Mouse (Mus musculus) heart, embryonic 16.5 days (tissue): ENCODE measurements at regions not wholly inside any gene's neighbourhood (a gene's known extent, or its start where the extent isn't known, plus 50 kb on each side); places are given as distances from the start of the nearest gene placed in this dataset.

Experiments
- ATAC-seq: fragments of 200-750 bp; cut with Nextera tagmentation; replicated peaks from 2 replicates; pipeline ENCODE4 v1.8.0; 2017; ENCODE audit warnings: moderate number of reproducible peaks; ENCODE audit not compliant: insufficient read depth, low FRiP score; ENCODE audit errors: extremely low read depth
- H3K27ac ChIP-seq: fragments of 300-500 bp; sonication (generic); 2 replicates; pipeline ENCODE4 v1.5.1; 2014; ENCODE audit warnings: mild to moderate bottlenecking, low read length, control low read depth, moderate library complexity
- H3K27me3 ChIP-seq: fragments of 300-500 bp; sonication (generic); 2 replicates; pipeline ENCODE4 v1.6.1; 2014; ENCODE audit warnings: low read length, mixed read lengths; ENCODE audit not compliant: control insufficient read depth, insufficient read depth
- H3K36me3 ChIP-seq: fragments of 300-500 bp; sonication (generic); 2 replicates; pipeline ENCODE4 v1.6.1; 2014; ENCODE audit not compliant: control insufficient read depth, insufficient read depth
- H3K4me1 ChIP-seq: fragments of 300-500 bp; sonication (generic); 2 replicates; pipeline ENCODE4 v1.6.1; 2014; ENCODE audit warnings: low read length, mixed read lengths; ENCODE audit not compliant: control insufficient read depth, insufficient read depth
- H3K4me2 ChIP-seq: fragments of 300-500 bp; sonication (generic); 2 replicates; pipeline ENCODE4 v1.6.1; 2014; ENCODE audit warnings: low read depth, mild to moderate bottlenecking, control low read depth, low read length
- H3K4me3 ChIP-seq: fragments of 300-500 bp; sonication (generic); 2 replicates; pipeline ENCODE4 v1.5.1; 2014; ENCODE audit warnings: mild to moderate bottlenecking, control low read depth, low read length
- H3K9ac ChIP-seq: fragments of 300-500 bp; sonication (generic); 2 replicates; pipeline ENCODE4 v1.6.1; 2014; ENCODE audit warnings: low read length, control low read depth
- H3K9me3 ChIP-seq: fragments of 300-500 bp; sonication (generic); replicated peaks from 2 replicates; pipeline ENCODE4 v1.6.1; 2016; ENCODE audit warnings: low read length; ENCODE audit not compliant: control insufficient read depth
- WGBS: fragments of 180-500 bp; shearing (Covaris S2); extraction: QIAGEN DNeasy Blood & Tissue Kit; methylation state at CpG from one replicate; pipeline ENCODE4 v1.1.7; 2014; 5-methylcytosine and 5-hydroxymethylcytosine counted together

DNA sequence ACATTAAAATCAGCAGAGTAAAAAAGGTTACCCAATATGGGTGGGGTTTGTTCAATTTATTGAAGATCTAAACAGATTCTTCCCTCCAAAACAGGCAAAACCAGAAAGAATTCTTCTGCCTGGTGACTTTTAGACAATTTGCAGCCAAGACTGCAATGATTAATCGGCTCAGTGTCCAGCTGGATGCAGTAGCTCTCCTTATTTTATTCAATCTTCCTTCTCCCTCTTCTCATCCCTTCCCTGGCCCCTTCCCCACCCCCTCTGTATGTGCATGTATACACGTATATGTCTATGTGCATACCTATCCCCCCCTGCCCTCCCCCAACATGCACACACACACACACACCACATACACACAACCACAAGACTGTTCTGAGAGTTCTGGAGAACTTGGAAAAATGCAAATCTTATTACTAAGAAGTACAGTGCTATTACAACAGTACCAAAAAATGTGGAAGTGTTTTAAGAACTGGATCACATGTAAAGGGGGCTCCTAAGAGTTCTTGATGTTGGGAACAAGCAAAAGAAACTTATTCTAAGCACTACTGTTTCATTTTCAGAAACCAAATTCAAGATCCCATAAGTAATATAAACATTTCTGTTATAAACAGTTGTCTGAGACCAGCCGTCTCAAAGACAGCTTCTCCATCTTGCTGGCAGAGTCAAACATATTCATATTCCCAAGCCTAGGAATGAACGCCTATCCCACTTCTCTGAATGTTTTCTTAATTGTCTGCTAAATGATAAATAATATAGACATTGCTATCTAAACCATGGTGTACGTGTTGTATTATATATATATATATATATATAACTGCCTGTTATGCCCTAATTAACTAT lies 229.5 kb downstream of the Mreg start:
- no peak for ATAC-seq
- WGBS: 66% methylated on average over 5 of the region's 5 CpGs

DNA sequence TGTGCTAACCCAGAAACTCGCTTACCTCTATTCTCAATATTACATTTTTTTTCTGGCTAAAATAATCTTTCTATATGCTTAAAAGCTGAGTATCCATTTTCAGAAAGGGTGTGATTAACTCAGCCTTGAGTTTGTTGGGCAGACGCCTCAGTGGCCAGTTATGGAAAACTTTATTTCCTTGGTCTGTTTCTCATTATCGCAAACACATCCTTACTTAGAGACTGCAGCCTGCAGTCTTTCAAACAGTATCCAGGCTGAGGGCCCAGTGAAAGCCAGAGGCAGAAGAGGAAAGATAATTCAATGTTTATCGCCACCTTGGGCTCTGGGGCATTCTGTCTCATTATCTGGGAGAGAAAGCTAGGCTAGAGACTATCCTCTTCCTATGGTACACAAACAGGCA lies 231.5 kb downstream of the Mreg start:
- no peak for ATAC-seq
- Histone ChIP-seq H3K27me3 (no peaks in the 10 kb centered on the region), H3K36me3 (no peaks in the 10 kb centered on the region), H3K9ac (no peak overlapping the region), H3K4me2 (no peak overlapping the region), H3K4me1 (no peaks in the 10 kb centered on the region), H3K27ac (no peak overlapping the region), H3K9me3 (no peaks in the 10 kb centered on the region), H3K4me3 (no peak overlapping the region)
- 69% methylated on average over 4 of the region's 4 CpGs for WGBS

More for the DNA sequence above, 229.5 kb downstream of the Mreg start:
- H3K4me2 ChIP-seq: no peak overlapping the region
- no peak overlapping the region for H3K4me3 ChIP-seq
- no peaks in the 10 kb centered on the region for H3K36me3 ChIP-seq
- H3K4me1 ChIP-seq: no peaks in the 10 kb centered on the region
- H3K9me3 ChIP-seq: no peaks in the 10 kb centered on the region
- H3K9ac ChIP-seq: no peak overlapping the region
- no peaks in the 10 kb centered on the region for H3K27me3 ChIP-seq
- H3K27ac ChIP-seq: no peak overlapping the region

DNA sequence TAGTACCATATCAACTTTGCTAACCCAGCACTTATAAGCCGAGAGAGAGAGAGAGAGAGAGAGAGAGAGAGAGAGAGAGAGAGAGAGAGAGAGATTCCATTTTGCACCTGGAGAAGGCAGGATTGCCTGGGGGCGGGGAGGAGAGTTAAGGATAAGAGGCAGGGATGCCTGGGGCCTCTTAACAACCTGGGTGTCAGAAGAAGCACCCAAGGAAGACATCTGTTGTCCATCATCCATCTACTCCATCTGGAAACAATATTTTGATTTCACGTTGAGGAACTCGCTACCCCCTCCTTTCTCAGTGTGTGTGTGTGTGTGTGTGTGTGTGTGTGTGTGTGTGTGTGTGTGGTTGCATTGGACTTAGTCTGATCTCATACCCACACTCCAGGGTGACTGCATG lies 232.8 kb downstream of the Mreg start:
- no peaks in the 10 kb centered on the region for H3K36me3 ChIP-seq
- 65% methylated on average over 4 of the region's 4 CpGs for WGBS
- H3K4me2 ChIP-seq: no peak overlapping the region
- H3K27me3 ChIP-seq: no peaks in the 10 kb centered on the region
- no peak overlapping the region for H3K9ac ChIP-seq
- no peaks in the 10 kb centered on the region for H3K4me1 ChIP-seq
- ATAC-seq: no peak
- no peaks in the 10 kb centered on the region for H3K9me3 ChIP-seq
- H3K27ac ChIP-seq: no peak overlapping the region
- H3K4me3 ChIP-seq: no peak overlapping the region

DNA sequence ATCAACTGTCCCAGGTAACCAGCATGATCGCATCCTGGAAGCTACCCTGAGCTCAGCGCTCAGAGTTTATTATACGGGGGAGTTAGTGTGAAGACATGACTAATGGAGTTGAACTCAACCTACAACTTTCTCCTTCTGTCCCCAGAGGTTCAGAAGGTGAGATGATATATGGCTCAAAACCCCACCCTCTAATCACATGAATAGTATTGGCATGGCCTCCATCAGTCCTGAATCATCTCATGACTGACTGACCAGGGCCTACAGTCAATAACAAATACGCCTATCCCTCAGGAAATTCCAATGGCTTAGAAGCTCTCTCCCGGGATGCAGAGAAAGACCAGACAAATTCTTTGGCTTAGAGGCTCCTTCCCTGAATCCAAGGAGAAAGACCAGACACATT lies 234.7 kb downstream of the Mreg start:
- Histone ChIP-seq H3K9ac (no peak overlapping the region), H3K4me2 (no peak overlapping the region), H3K4me3 (no peak overlapping the region), H3K4me1 (no peaks in the 10 kb centered on the region), H3K27me3 (no peaks in the 10 kb centered on the region), H3K36me3 (no peaks in the 10 kb centered on the region), H3K27ac (no peak overlapping the region), H3K9me3 (no peaks in the 10 kb centered on the region)
- no peak for ATAC-seq
- WGBS: 84% methylated on average over 5 of the region's 5 CpGs

DNA sequence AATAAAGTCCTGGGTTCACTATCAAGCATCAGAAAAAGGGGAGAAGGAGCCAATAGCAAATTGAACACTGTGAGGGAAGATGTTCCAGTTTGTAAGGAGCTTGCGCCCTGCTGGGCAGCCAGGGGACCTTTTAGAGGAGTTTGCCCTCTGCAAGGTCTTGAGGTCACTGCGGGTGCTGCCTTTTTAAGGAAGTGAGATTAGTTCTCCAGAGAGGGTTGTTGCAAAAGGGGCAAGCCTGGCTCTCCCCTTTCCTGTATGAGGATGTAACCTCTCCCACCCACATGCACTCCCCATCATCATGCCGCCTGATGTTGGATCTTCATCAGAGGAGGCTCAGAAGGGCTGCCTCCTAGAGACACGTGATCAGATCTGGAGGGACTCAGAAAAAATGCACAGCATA lies 237.4 kb downstream of the Mreg start:
- ATAC-seq: no peak
- Histone ChIP-seq H3K9ac (no peak overlapping the region), H3K4me2 (no peak overlapping the region), H3K4me1 (no peaks in the 10 kb centered on the region), H3K9me3 (no peaks in the 10 kb centered on the region), H3K36me3 (no peaks in the 10 kb centered on the region), H3K27ac (no peak overlapping the region), H3K27me3 (no peaks in the 10 kb centered on the region), H3K4me3 (no peak overlapping the region)
- 64% methylated on average over 4 of the region's 4 CpGs for WGBS

DNA sequence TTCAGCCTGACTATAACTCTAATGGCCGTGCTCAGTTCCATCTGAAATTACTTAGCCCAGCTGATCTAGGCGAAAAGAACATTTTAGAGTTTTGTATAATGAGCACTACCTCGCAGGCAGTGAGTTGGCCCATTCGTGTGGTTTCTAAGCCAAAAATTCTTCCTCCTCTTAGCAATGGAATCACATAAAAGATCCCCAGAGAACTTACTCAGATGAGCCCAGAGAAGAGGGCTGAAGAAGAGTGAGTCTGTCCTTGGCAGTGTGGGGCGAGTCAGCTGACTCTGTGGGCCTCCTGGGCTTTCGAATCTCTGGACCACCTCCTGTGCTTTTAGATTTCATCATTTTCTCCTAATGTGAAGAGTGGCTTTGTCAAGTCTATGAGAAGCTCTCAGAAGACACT lies 240.2 kb downstream of the Mreg start:
- ATAC-seq: no peak
- Histone ChIP-seq H3K4me1 (no peaks in the 10 kb centered on the region), H3K9ac (no peak overlapping the region), H3K27me3 (no peaks in the 10 kb centered on the region), H3K36me3 (no peaks in the 10 kb centered on the region), H3K27ac (no peak overlapping the region), H3K4me3 (no peak overlapping the region), H3K9me3 (no peaks in the 10 kb centered on the region), H3K4me2 (no peak overlapping the region)
- 78% methylated on average over 6 of the region's 6 CpGs for WGBS

DNA sequence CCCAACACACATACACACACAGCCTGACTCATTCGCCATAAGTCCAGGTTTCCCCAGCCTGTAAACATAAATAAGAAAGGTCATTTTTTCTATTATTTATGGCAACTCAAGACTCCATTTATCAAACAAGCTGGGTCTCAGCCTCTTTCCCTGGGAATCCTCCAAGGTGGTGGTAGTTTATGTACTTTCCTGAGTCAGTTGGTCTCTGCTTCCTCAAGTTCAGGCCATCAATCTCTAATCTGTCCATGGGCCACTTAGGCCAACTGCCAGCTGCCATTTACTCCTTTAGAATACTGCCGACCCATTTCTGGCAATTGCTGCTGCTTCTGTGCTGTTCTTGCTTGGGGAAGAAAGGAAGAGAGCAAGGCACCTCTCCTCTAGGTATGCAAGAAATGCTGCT lies 241.3 kb downstream of the Mreg start:
- Histone ChIP-seq H3K4me1 (no peaks in the 10 kb centered on the region), H3K4me2 (no peak overlapping the region), H3K27ac (no peak overlapping the region), H3K9ac (no peak overlapping the region), H3K27me3 (no peaks in the 10 kb centered on the region), H3K4me3 (no peak overlapping the region), H3K9me3 (no peaks in the 10 kb centered on the region), H3K36me3 (no peaks in the 10 kb centered on the region)
- ATAC-seq: no peak
- WGBS: 71% methylated on average over 2 of the region's 2 CpGs

DNA sequence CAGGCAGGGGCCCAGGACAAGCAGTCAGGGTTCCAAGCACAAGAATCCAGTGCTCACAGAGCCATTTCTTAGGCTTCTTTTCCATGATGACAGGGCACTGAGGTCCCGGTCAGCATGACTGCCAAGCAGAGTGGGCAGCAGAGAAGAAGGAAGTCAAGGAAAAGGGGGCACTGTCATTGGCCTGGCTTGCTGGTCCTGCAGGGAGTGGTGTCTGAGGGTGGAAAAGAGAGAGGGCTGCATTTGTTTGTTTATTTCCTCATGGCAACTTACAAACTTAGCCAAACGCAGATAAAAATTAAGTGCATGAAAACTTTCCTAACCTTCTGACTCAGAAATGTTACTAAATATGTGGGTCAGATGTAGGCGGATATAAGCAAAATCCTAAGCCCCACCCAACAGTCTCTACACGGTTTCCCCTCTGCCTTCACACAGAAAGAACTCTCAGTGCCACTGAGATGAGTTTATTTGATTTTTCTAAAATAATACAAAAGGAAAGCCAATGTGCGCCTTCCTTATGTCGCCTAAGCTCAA lies 244.5 kb downstream of the Mreg start:
- H3K27ac ChIP-seq: no peak overlapping the region
- H3K4me1 ChIP-seq: no peaks in the 10 kb centered on the region
- no peaks in the 10 kb centered on the region for H3K27me3 ChIP-seq
- no peak overlapping the region for H3K4me3 ChIP-seq
- no peaks in the 10 kb centered on the region for H3K36me3 ChIP-seq
- ATAC-seq: no peak
- WGBS: 82% methylated on average over 6 of the region's 6 CpGs
- no peaks in the 10 kb centered on the region for H3K9me3 ChIP-seq
- no peak overlapping the region for H3K4me2 ChIP-seq
- H3K9ac ChIP-seq: no peak overlapping the region

DNA sequence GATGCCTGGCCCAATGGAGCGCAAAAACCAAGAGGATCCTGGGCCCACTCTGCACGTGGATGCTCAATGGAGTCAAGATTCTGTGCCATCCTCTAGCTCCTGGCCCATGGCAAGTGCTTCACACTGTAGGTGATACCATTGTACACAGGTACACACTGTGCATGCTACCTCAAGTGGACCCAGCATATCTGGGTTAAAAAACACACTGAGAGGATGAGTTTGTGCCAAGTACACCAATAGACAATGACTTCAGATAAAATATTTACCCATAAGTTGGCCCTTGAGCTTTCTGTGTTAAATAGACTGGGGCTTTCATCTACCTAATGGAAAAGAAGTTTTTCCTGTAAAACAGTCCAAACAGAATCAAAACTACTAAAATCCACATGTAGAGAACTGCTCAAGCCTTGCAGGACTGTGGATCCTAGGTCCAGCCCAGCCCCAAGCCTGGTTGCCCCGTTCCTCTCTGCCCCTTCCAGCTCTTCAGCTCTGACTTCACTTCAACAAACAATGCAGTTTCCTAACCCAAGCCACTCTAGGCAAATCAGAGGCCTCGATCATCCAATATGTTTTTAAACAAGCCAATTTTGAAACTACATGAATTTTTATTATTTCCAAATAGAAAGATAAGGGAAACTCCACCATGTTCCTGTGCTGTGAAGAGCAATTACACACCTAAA lies 247.5 kb downstream of the Mreg start:
- H3K9me3 ChIP-seq: no peaks in the 10 kb centered on the region
- no peak overlapping the region for H3K4me3 ChIP-seq
- no peak overlapping the region for H3K4me2 ChIP-seq
- WGBS: 78% methylated on average over 4 of the region's 4 CpGs
- H3K9ac ChIP-seq: no peak overlapping the region
- no peak overlapping the region for H3K27ac ChIP-seq
- no peaks in the 10 kb centered on the region for H3K4me1 ChIP-seq
- H3K27me3 ChIP-seq: no peaks in the 10 kb centered on the region
- no peak for ATAC-seq
- no peaks in the 10 kb centered on the region for H3K36me3 ChIP-seq
